Mouse (Mus musculus): ENCODE results near the gene Gm17428. TPM values are rescaled to one million over a fixed set of nuclear protein-coding genes. Genes with fewer than 3 reads are reported as not detected.
A peak's percentile ranks its signal among the peaks of the same experiment; 100 is the strongest.

The Gm17428 gene
- polyA plus RNA-seq, 1 experiment from 2014 or later: not detected

- Histone ChIP-seq H3K9me3 (no peaks in the 10 kb centered on the region), H3K27me3 (peaks cover 20% of the 10 kb centered on the region), H3K4me2 (replicated peaks) (no peak overlapping the region), H3K4me3 (no peak overlapping the region), H3K9ac (replicated peaks) (no peak overlapping the region), H3K36me3 (peaks cover 44% of the 10 kb centered on the region), H3K4me1 (peaks cover 32% of the 10 kb centered on the region), H3K27ac (replicated peaks) (no peak overlapping the region)
- 81% methylated on average over 5 of the region's 5 CpGs for WGBS
- ATAC-seq (ENCODE audit: low FRiP score, low read depth): no peak
Measured at GRCm38 (mm10) chr14:55025527-55025926, 48.8 kb downstream of the Gm17428 start.

MicroRNA genes within 50 kb of the gene (microRNA counts, 519-probe panel; counts per million panel counts)
- microRNA mmu-miR-208a (not detected), microRNA mmu-miR-208b (not detected)

Small RNAs within 50 kb of the gene (microRNA-seq; reads per million reads assigned to microRNA genes)
- 6.3 reads per million, percentile 21 among the genes with 10 or more reads in this experiment for gene Mir208a
- 25.8 reads per million, percentile 36 among the genes with 10 or more reads in this experiment for gene Mir208b

Other genes with a start within 250 kb of the Gm17428 start
- 2.9 and 3.3 TPM in 2 replicates for gene Slc7a8, start 195.0 kb upstream of the Gm17428 start, polyA plus RNA-seq (2016; fragmentation: Nextera tagmentation; extraction: Ambion mirVana)
- gene Rnf212b, start 162.8 kb upstream of the Gm17428 start, polyA plus RNA-seq (2016; fragmentation: Nextera tagmentation; extraction: Ambion mirVana): not detected in 2 replicates
- 16.4 and 18.6 TPM in 2 replicates for gene Homez, start 106.0 kb upstream of the Gm17428 start, polyA plus RNA-seq (2016; fragmentation: Nextera tagmentation; extraction: Ambion mirVana)
- gene Ppp1r3e, start 99.4 kb upstream of the Gm17428 start, polyA plus RNA-seq (2016; fragmentation: Nextera tagmentation; extraction: Ambion mirVana): 0.80 and 1.6 TPM in 2 replicates
- gene Bcl2l2, start 93.6 kb upstream of the Gm17428 start, polyA plus RNA-seq (2016; fragmentation: Nextera tagmentation; extraction: Ambion mirVana): 2.7 and 3.7 TPM in 2 replicates
- 0.22 TPM in 1 of 2 replicates, not detected in the other for gene Gm20521, start 93.5 kb upstream of the Gm17428 start, polyA plus RNA-seq (2016; fragmentation: Nextera tagmentation; extraction: Ambion mirVana)
- 199 and 238 TPM in 2 replicates for gene Pabpn1, start 84.4 kb upstream of the Gm17428 start, polyA plus RNA-seq (2016; fragmentation: Nextera tagmentation; extraction: Ambion mirVana)
- 110 and 125 TPM in 2 replicates for gene Slc22a17, start 63.8 kb upstream of the Gm17428 start, polyA plus RNA-seq (2016; fragmentation: Nextera tagmentation; extraction: Ambion mirVana)
- 36.0 and 38.6 TPM in 2 replicates for gene Efs, start 50.8 kb upstream of the Gm17428 start, polyA plus RNA-seq (2016; fragmentation: Nextera tagmentation; extraction: Ambion mirVana)
- gene Il25, start 44.2 kb upstream of the Gm17428 start, polyA plus RNA-seq (2016; fragmentation: Nextera tagmentation; extraction: Ambion mirVana): not detected in 2 replicates
- gene Cmtm5, start 40.7 kb upstream of the Gm17428 start, polyA plus RNA-seq (2016; fragmentation: Nextera tagmentation; extraction: Ambion mirVana): 1.2 and 2.2 TPM in 2 replicates
- 0.99 and 1.1 TPM in 2 replicates for gene Myh6, start 10.0 kb upstream of the Gm17428 start, polyA plus RNA-seq (2016; fragmentation: Nextera tagmentation; extraction: Ambion mirVana)
- 2.3 and 4.1 TPM in 2 replicates for gene Myh7, start 17.7 kb downstream of the Gm17428 start, polyA plus RNA-seq (2016; fragmentation: Nextera tagmentation; extraction: Ambion mirVana)
- 65.7 and 69.6 TPM in 2 replicates for gene Ngdn, start 38.5 kb downstream of the Gm17428 start, polyA plus RNA-seq (2016; fragmentation: Nextera tagmentation; extraction: Ambion mirVana)
- 26.2 and 30.2 TPM in 2 replicates for gene Zfhx2, start 115.4 kb downstream of the Gm17428 start, polyA plus RNA-seq (2016; fragmentation: Nextera tagmentation; extraction: Ambion mirVana)
- gene Thtpa, start 117.9 kb downstream of the Gm17428 start, polyA plus RNA-seq (2016; fragmentation: Nextera tagmentation; extraction: Ambion mirVana): 26.6 and 27.3 TPM in 2 replicates
- gene Ap1g2, start 129.7 kb downstream of the Gm17428 start, polyA plus RNA-seq (2016; fragmentation: Nextera tagmentation; extraction: Ambion mirVana): 8.2 and 10.9 TPM in 2 replicates
- gene Jph4, start 140.0 kb downstream of the Gm17428 start, polyA plus RNA-seq (2016; fragmentation: Nextera tagmentation; extraction: Ambion mirVana): 7.2 and 9.9 TPM in 2 replicates
- gene Dhrs2, start 245.1 kb downstream of the Gm17428 start, polyA plus RNA-seq (2016; fragmentation: Nextera tagmentation; extraction: Ambion mirVana): 0.23 TPM in 1 of 2 replicates, not detected in the other